Mouse (Mus musculus): Measurements from ENCODE around the gene Ap5z1.

DNA sequence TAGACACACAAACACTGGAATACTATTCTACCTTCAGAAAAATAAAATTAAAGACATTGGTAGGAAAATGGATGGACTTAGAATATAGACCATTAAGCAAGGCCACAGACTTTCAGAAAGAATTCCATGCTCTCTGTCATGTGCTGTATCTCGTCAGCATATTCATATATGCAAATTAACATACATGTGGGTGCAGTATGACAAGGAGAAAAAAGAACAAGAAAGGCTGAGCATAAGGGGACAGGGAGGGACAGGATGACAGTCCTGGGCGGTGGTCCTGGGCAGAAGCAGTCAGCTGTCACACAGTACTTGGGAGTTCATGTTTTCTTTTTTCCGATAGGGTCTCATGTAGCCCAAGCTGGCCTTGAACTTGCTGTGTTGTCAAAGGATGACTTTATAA is 40.0 kb upstream of the Ap5z1 start:
- TF ChIP-seq CTCF (IDR thresholded peaks at IDR 0.05; ENCODE audit: insufficient read depth, low read length) (no peak), POLR2A (IDR thresholded peaks at IDR 0.05; ENCODE audit: borderline replicate concordance, extremely low read depth, low read depth, low read length) (no peak)

Measured in lung, adult 2 months (tissue).